Mouse (Mus musculus) G1E (cell line): ENCODE data around the gene Nckap5l.

ENCODE experiments used
- CTCF ChIP-seq: IDR thresholded peaks from 2 replicates; pipeline ENCODE4 v1.5.1; 2012; ENCODE audit warnings: low read depth, low read length, inconsistent platforms, mixed read lengths
- GATA1 ChIP-seq: IDR thresholded peaks from 2 replicates; pipeline ENCODE4 v1.6.1; 2012; ENCODE audit warnings: borderline replicate concordance, low read length, inconsistent platforms, mixed read lengths
- POLR2AphosphoS5 ChIP-seq: IDR thresholded peaks from 2 replicates; pipeline ENCODE4 v1.6.1; 2012; ENCODE audit warnings: low read depth, low read length, inconsistent platforms; ENCODE audit not compliant: insufficient replicate concordance
- TAL1 ChIP-seq: conservative IDR thresholded peaks from 2 replicates; pipeline ENCODE4 v1.6.1; 2012; ENCODE audit warnings: low read depth, low read length, inconsistent platforms, mixed read lengths

GRCm38 (mm10) chr15:99438966-99439698, 18.4 kb downstream of the Nckap5l start:
- TF ChIP-seq CTCF: no peak
- no peak for TF ChIP-seq GATA1
- TF ChIP-seq POLR2AphosphoS5: no peak
- no peak for TF ChIP-seq TAL1
